ENCODE assay signal across 9 mouse cellular contexts in the genomic region with DNA sequence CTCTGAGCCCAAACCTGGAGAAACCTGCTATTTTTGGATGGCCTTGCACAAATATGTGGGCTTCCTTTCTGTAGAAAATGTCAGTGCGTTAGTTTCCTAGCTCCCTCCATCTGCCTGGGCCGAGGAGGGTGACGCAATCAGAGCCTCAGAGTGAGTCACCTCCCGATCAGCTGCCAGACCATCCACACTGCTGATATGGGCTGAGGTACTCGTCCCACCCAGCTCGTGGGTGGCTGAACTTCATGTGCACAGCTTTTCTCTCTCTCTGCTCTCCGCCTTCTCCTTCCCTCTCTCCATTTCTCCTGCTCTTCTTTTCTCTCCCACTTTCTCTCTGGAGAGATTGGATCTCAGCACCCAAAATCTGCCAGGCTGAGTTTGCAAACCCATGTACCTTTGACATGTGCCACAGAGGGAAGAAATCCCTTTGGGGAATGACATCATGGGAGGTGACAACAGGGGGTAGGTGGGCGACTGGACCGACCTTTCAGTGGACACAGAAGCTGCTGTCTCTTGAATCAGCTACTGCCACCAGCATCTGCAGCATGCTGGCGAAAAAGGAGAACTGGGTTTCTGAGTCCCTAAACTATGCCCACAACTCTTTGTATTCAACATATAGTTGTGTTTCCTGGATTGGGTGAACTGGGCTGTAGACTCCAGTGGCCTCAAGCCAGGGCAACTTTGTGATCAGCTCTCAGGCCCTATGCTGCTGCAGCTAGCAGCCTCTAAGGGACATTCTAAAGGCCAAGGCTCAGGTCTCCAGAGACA. TPM values are rescaled to one million over a fixed set of nuclear protein-coding genes. Genes with fewer than 3 reads are reported as not detected.
DNase-seq lines count a peak whose midpoint lies in the region; ATAC-seq and TF ChIP-seq lines count a peak whose summit lies in the region.
"Had no signal": no experiment of that assay in that cellular context is flagged by ENCODE, and none has a peak within 500 bp of the region (broad histone marks: within the 10 kb centered on the region; RNA-seq: fewer than 3 reads in every experiment).

No protein-coding gene starts in this region.

- H3K4me1 ChIP-seq in intestine, embryonic 15.5 days (replicated peaks): peaks cover 22% of the 10 kb centered on the region
- 0 out of 2 replicates have a peak, but pooled peaks cover 3% of the 10 kb centered on the region for H3K4me1 ChIP-seq in intestine, postnatal 0 days (replicated peaks; ENCODE audit: control insufficient read depth, insufficient read depth, low read length)
- peaks cover 33% of the 10 kb centered on the region for H3K4me1 ChIP-seq in lung, embryonic 15.5 days
- H3K4me1 ChIP-seq in stomach, embryonic 16.5 days (ENCODE audit: control insufficient read depth, insufficient read depth, low read length): peaks cover 28% of the 10 kb centered on the region

- no peaks in the 10 kb centered on the region for H3K27me3 ChIP-seq in intestine, embryonic 15.5 days (replicated peaks)
- H3K27me3 ChIP-seq in intestine, postnatal 0 days (replicated peaks; ENCODE audit: control insufficient read depth, insufficient read depth, low read length): no peaks in the 10 kb centered on the region
- H3K27me3 ChIP-seq in lung, embryonic 15.5 days: no peaks in the 10 kb centered on the region
- H3K27me3 ChIP-seq in stomach, embryonic 16.5 days (ENCODE audit: control insufficient read depth, insufficient read depth, low read length): no peaks in the 10 kb centered on the region

- WGBS in intestine, embryonic 15.5 days: 49% methylated on average over 10 of the region's 10 CpGs
- 35% methylated on average over 10 of the region's 10 CpGs for whole genome bisulfite sequencing in intestine, postnatal 0 days
- WGBS in lung, embryonic 15.5 days: 43% methylated on average over 10 of the region's 10 CpGs
- WGBS in stomach, embryonic 16.5 days: 49% methylated on average over 10 of the region's 10 CpGs

- H3K27ac ChIP-seq in intestine, embryonic 15.5 days: no peak overlapping the region
- H3K27ac ChIP-seq in intestine, postnatal 0 days (ENCODE audit: low read depth, low read length): no peak overlapping the region
- no peak overlapping the region for H3K27ac ChIP-seq in lung, embryonic 15.5 days
- H3K27ac ChIP-seq in stomach, embryonic 16.5 days (ENCODE audit: low read length): no peak overlapping the region
- H3K27ac ChIP-seq: embryonic facial prominence, embryonic 13.5 days had no signal

- H3K4me2 ChIP-seq in intestine, embryonic 15.5 days (replicated peaks): no peak overlapping the region
- H3K4me2 ChIP-seq in intestine, postnatal 0 days (replicated peaks; ENCODE audit: low read depth): no peak overlapping the region
- H3K4me2 ChIP-seq in lung, embryonic 15.5 days: no peak overlapping the region
- no peak overlapping the region for H3K4me2 ChIP-seq in stomach, embryonic 16.5 days (ENCODE audit: low read depth, low read length)
- H3K4me2 ChIP-seq: embryonic facial prominence, embryonic 13.5 days had no signal

- no peak overlapping the region for H3K9ac ChIP-seq in intestine, embryonic 15.5 days
- H3K9ac ChIP-seq in intestine, postnatal 0 days (ENCODE audit: low read depth, low read length): no peak overlapping the region
- no peak overlapping the region for H3K9ac ChIP-seq in lung, embryonic 15.5 days
- no peak overlapping the region for H3K9ac ChIP-seq in stomach, embryonic 16.5 days (ENCODE audit: low read length)
- H3K9ac ChIP-seq: embryonic facial prominence, embryonic 13.5 days had no signal

- no peak overlapping the region for H3K4me3 ChIP-seq in intestine, embryonic 15.5 days (replicated peaks)
- H3K4me3 ChIP-seq in intestine, postnatal 0 days (ENCODE audit: low read depth, low read length): no peak overlapping the region
- no peak overlapping the region for H3K4me3 ChIP-seq in lung, embryonic 15.5 days
- H3K4me3 ChIP-seq in stomach, embryonic 16.5 days (replicated peaks; ENCODE audit: low read length): no peak overlapping the region
- H3K4me3 ChIP-seq: embryonic facial prominence, embryonic 13.5 days had no signal

- H3K36me3 ChIP-seq in intestine, embryonic 15.5 days: no peaks in the 10 kb centered on the region
- H3K36me3 ChIP-seq in intestine, postnatal 0 days (ENCODE audit: control insufficient read depth, insufficient read depth): no peaks in the 10 kb centered on the region
- H3K36me3 ChIP-seq in lung, embryonic 15.5 days: no peaks in the 10 kb centered on the region
- H3K36me3 ChIP-seq in stomach, embryonic 16.5 days (ENCODE audit: control insufficient read depth, insufficient read depth, low read length): no peaks in the 10 kb centered on the region
- H3K36me3 ChIP-seq: embryonic facial prominence, embryonic 13.5 days had no signal

- H3K9me3 ChIP-seq in intestine, embryonic 15.5 days: no peaks in the 10 kb centered on the region
- no peaks in the 10 kb centered on the region for H3K9me3 ChIP-seq in intestine, postnatal 0 days (ENCODE audit: control insufficient read depth)
- no peaks in the 10 kb centered on the region for H3K9me3 ChIP-seq in lung, embryonic 15.5 days
- H3K9me3 ChIP-seq in stomach, embryonic 16.5 days (replicated peaks; ENCODE audit: control insufficient read depth, low read length): no peaks in the 10 kb centered on the region
- H3K9me3 ChIP-seq: embryonic facial prominence, embryonic 13.5 days had no signal

- ATAC-seq in intestine, embryonic 15.5 days: peak; percentile 84
- no peak for ATAC-seq in intestine, postnatal 0 days
- peak; percentile 53; the same call in 1 of the 2 replicates for ATAC-seq in lung, embryonic 15.5 days (ENCODE audit: borderline replicate concordance, extremely low read depth, low FRiP score, low TSS enrichment)
- ATAC-seq in stomach, embryonic 16.5 days (ENCODE audit: insufficient read depth, low FRiP score): peak; percentile 85; the same call in 1 of the 2 replicates
- ATAC-seq in activated CD4-positive, CD25-positive, alpha-beta regulatory T cell, adult 4 months: no peak

- DNase-seq in frontal cortex, postnatal 10 days (ENCODE audit: low spot score in 2 of 2): peak; percentile 36 to 60
- DNase-seq in heart, postnatal 36 days: peak; percentile 71 to 75
- no peak for DNase-seq in spleen, postnatal 10 days (ENCODE audit: low spot score in 2 of 2)

- TF ChIP-seq CTCF in intestine, postnatal 0 days (IDR thresholded peaks at IDR 0.05; ENCODE audit: low read depth): no peak

- intact Hi-C loops in heart, postnatal 36 days (cut with DNase I): no loop called here

RNA-seq across cellular contexts. Expression of a gene that starts 36.1 kb away (rescaled TPM):
- 14.8 and 15.3 TPM in 2 replicates for polyA plus RNA-seq in intestine, embryonic 15.5 days (2015; fragmentation: Nextera tagmentation; extraction: Ambion mirVana)
- polyA plus RNA-seq in intestine, postnatal 0 days (2015; fragmentation: Nextera tagmentation; extraction: Ambion mirVana): 5.0 and 5.7 TPM in 2 replicates
- 10 to 100 TPM; 12.5 to 13.2 TPM for total RNA-seq in heart, postnatal 36 days (2021)
- polyA plus RNA-seq in lung, embryonic 15.5 days (2015; fragmentation: Nextera tagmentation; extraction: Ambion mirVana): 20.2 and 20.7 TPM in 2 replicates
- 14.6 and 15.1 TPM in 2 replicates for polyA plus RNA-seq in stomach, embryonic 16.5 days (2015; fragmentation: Nextera tagmentation; extraction: Ambion mirVana)
- 10 to 100 TPM; 15.0 to 16.8 TPM for polyA plus RNA-seq in activated CD4-positive, CD25-positive, alpha-beta regulatory T cell, adult 4 months (2017; shearing (Covaris generic))

Comparison
In these comparisons a context has a peak if more than half of its experiments do, and no peak if none do; other contexts are left out.
1. ATAC-seq: peak in intestine, embryonic 15.5 days (single experiment), lung, embryonic 15.5 days (single experiment) and stomach, embryonic 16.5 days (single experiment); none in intestine, postnatal 0 days (single experiment) and activated CD4-positive, CD25-positive, alpha-beta regulatory T cell, adult 4 months (single experiment).
2. DNase-seq: peak in frontal cortex, postnatal 10 days (2 of 2) and heart, postnatal 36 days (2 of 2); none in spleen, postnatal 10 days (0 of 2).